Mouse (Mus musculus) common myeloid progenitor, adult 5-6 weeks (primary cell): ENCODE measurements around the gene Ngfr. TPM values are rescaled to one million over a fixed set of nuclear protein-coding genes. Genes with fewer than 3 reads are reported as not detected.
A peak's percentile ranks its signal among the peaks of the same experiment; 100 is the strongest.

ENCODE experiments used
- ATAC-seq: replicated peaks from 2 replicates; pipeline ENCODE4 v1.8.0; 2016; ENCODE audit warnings: low read depth, mild to moderate bottlenecking, moderate TSS enrichment, inconsistent platforms; ENCODE audit not compliant: poor library complexity, severe bottlenecking
- total RNA-seq: library from RNA; stranded (forward); fragments of 200-1000, 187-1606 nt; gene quantifications from 2 replicates; pipeline ENCODE4 v1.2.3, GENCODE M21; 2017

Ngfr gene
- total RNA-seq, 1 experiment from 2014 or later, result not detected

GRCm38 (mm10) chr11:95596150-95596515 lies 8.6 kb upstream of the Ngfr start:
- no peak for ATAC-seq

GRCm38 (mm10) chr11:95595438-95596149 lies 8.1 kb upstream of the Ngfr start:
- 0 out of 2 replicates have a peak, but pooled peaks have one; percentile 29 for ATAC-seq

- no peak for ATAC-seq
These were observed 7.2 kb upstream of the Ngfr start for GRCm38 (mm10) chr11:95594686-95595212.

- ATAC-seq, result no peak
These were observed 6.0 kb upstream of the Ngfr start for GRCm38 (mm10) chr11:95593501-95593900.

- ATAC-seq, result no peak
These were observed 5.2 kb upstream of the Ngfr start for GRCm38 (mm10) chr11:95592691-95593090.

- ATAC-seq, result no peak
These were observed 1.7 kb upstream of the Ngfr start for GRCm38 (mm10) chr11:95589195-95589594.

GRCm38 (mm10) chr11:95586751-95587422 lies 648 bp downstream of the Ngfr start:
- no peak for ATAC-seq

GRCm38 (mm10) chr11:95586184-95586583 lies 1.4 kb downstream of the Ngfr start:
- ATAC-seq, result peak; percentile 79

- no peak for ATAC-seq
These were observed 1.9 kb downstream of the Ngfr start for GRCm38 (mm10) chr11:95585684-95586083.

GRCm38 (mm10) chr11:95585281-95585680 lies 2.3 kb downstream of the Ngfr start:
- ATAC-seq, result no peak

GRCm38 (mm10) chr11:95584651-95585050 lies 2.9 kb downstream of the Ngfr start:
- ATAC-seq, result no peak

GRCm38 (mm10) chr11:95583396-95583795 lies 4.1 kb downstream of the Ngfr start:
- no peak for ATAC-seq

- ATAC-seq, result no peak
These were observed 5.3 kb downstream of the Ngfr start for GRCm38 (mm10) chr11:95582193-95582592.

- no peak for ATAC-seq
These were observed 8.1 kb downstream of the Ngfr start for GRCm38 (mm10) chr11:95579455-95579854.

- peak; percentile 90 for ATAC-seq
These were observed 9.6 kb downstream of the Ngfr start for GRCm38 (mm10) chr11:95577776-95578446.

- no peak for ATAC-seq
These were observed 11.2 kb downstream of the Ngfr start for GRCm38 (mm10) chr11:95576299-95576698.

GRCm38 (mm10) chr11:95575791-95576190 lies 11.7 kb downstream of the Ngfr start:
- no peak for ATAC-seq

- no peak for ATAC-seq
These were observed 12.7 kb downstream of the Ngfr start for GRCm38 (mm10) chr11:95574786-95575334.

GRCm38 (mm10) chr11:95572227-95572626 lies 15.3 kb downstream of the Ngfr start:
- no peak for ATAC-seq

GRCm38 (mm10) chr11:95571755-95572154 lies 15.8 kb downstream of the Ngfr start:
- no peak for ATAC-seq
